Mouse (Mus musculus): Measurements from ENCODE around the gene Senp7. TPM values are rescaled to one million over a fixed set of nuclear protein-coding genes. Genes with fewer than 3 reads are reported as not detected.

Gene Senp7
- polyA plus RNA-seq, 1 experiment, result 4.5 TPM

- WGBS, result 96% methylated on average over 6 of the region's 6 CpGs
- no peak for DNase-seq
- H3K4me1 ChIP-seq (ENCODE audit: control insufficient read depth, insufficient read depth, low read length), result peaks cover 6% of the 10 kb centered on the region
- TF ChIP-seq CTCF (IDR thresholded peaks at IDR 0.05; ENCODE audit: insufficient read depth, low read length) (no peak), POLR2A (IDR thresholded peaks at IDR 0.05; ENCODE audit: borderline replicate concordance, extremely low read depth, low read depth, low read length) (no peak)
- no peak overlapping the region for H3K4me3 ChIP-seq (replicated peaks; ENCODE audit: extremely low read depth, low read depth, low read length)
These were observed 13.6 kb upstream of the Senp7 start for GRCm38 (mm10) chr16:56034566-56034965.

GRCm38 (mm10) chr16:56036501-56036900 lies 11.6 kb upstream of the Senp7 start:
- 43% methylated on average over 6 of the region's 6 CpGs for WGBS
- TF ChIP-seq CTCF (IDR thresholded peaks at IDR 0.05; ENCODE audit: insufficient read depth, low read length) (no peak), POLR2A (IDR thresholded peaks at IDR 0.05; ENCODE audit: borderline replicate concordance, extremely low read depth, low read depth, low read length) (no peak)
- Histone ChIP-seq H3K4me3 (replicated peaks; ENCODE audit: extremely low read depth, low read depth, low read length) (peak overlapping the region; percentile 36), H3K4me1 (ENCODE audit: control insufficient read depth, insufficient read depth, low read length) (peaks cover 4% of the 10 kb centered on the region)
- DNase-seq, result no peak

- Histone ChIP-seq H3K4me1 (ENCODE audit: control insufficient read depth, insufficient read depth, low read length) (peaks cover 4% of the 10 kb centered on the region), H3K4me3 (replicated peaks; ENCODE audit: extremely low read depth, low read depth, low read length) (peak within 1 kb of the TSS; percentile 72)
- under 1% methylated on average over 63 of the region's 63 CpGs for WGBS
- no peak for TF ChIP-seq CTCF (IDR thresholded peaks at IDR 0.05; ENCODE audit: insufficient read depth, low read length)
- peak; percentile 64 for TF ChIP-seq POLR2A (IDR thresholded peaks at IDR 0.05; ENCODE audit: borderline replicate concordance, extremely low read depth, low read depth, low read length)
- peak; percentile 93 for DNase-seq
These were observed 10.8 kb upstream of the Senp7 start, which contains the start of gene Trmt10c for GRCm38 (mm10) chr16:56037138-56038010. TSS of gene Trmt10c (minus strand) at chr16:56037819.

GRCm38 (mm10) chr16:56038090-56038489 lies 10.0 kb upstream of the Senp7 start:
- Histone ChIP-seq H3K4me3 (replicated peaks; ENCODE audit: extremely low read depth, low read depth, low read length) (peak overlapping the region; percentile 72), H3K4me1 (ENCODE audit: control insufficient read depth, insufficient read depth, low read length) (peaks cover 4% of the 10 kb centered on the region)
- no peak for TF ChIP-seq POLR2A (IDR thresholded peaks at IDR 0.05; ENCODE audit: borderline replicate concordance, extremely low read depth, low read depth, low read length)
- no peak for TF ChIP-seq CTCF (IDR thresholded peaks at IDR 0.05; ENCODE audit: insufficient read depth, low read length)
- DNase-seq, result no peak
- WGBS, result 23% methylated on average over 8 of the region's 8 CpGs

GRCm38 (mm10) chr16:56055911-56056310 lies 7.8 kb downstream of the Senp7 start:
- H3K4me3 ChIP-seq (replicated peaks; ENCODE audit: extremely low read depth, low read depth, low read length), result no peak overlapping the region
- 80% methylated on average over 3 of the region's 3 CpGs for WGBS
- TF ChIP-seq CTCF (IDR thresholded peaks at IDR 0.05; ENCODE audit: insufficient read depth, low read length) (no peak), POLR2A (IDR thresholded peaks at IDR 0.05; ENCODE audit: borderline replicate concordance, extremely low read depth, low read depth, low read length) (no peak)
- no peaks in the 10 kb centered on the region for H3K4me1 ChIP-seq (ENCODE audit: control insufficient read depth, insufficient read depth, low read length)
- DNase-seq, result no peak

GRCm38 (mm10) chr16:56056944-56057590 lies 8.9 kb downstream of the Senp7 start:
- no peak for DNase-seq
- 74% methylated on average over 7 of the region's 7 CpGs for WGBS
- Histone ChIP-seq H3K4me3 (replicated peaks; ENCODE audit: extremely low read depth, low read depth, low read length) (no peak overlapping the region), H3K4me1 (ENCODE audit: control insufficient read depth, insufficient read depth, low read length) (no peaks in the 10 kb centered on the region)
- TF ChIP-seq POLR2A (IDR thresholded peaks at IDR 0.05; ENCODE audit: borderline replicate concordance, extremely low read depth, low read depth, low read length) (no peak), CTCF (IDR thresholded peaks at IDR 0.05; ENCODE audit: insufficient read depth, low read length) (no peak)

- no peak for DNase-seq
- TF ChIP-seq CTCF (IDR thresholded peaks at IDR 0.05; ENCODE audit: insufficient read depth, low read length) (no peak), POLR2A (IDR thresholded peaks at IDR 0.05; ENCODE audit: borderline replicate concordance, extremely low read depth, low read depth, low read length) (no peak)
- Histone ChIP-seq H3K4me3 (replicated peaks; ENCODE audit: extremely low read depth, low read depth, low read length) (no peak overlapping the region), H3K4me1 (ENCODE audit: control insufficient read depth, insufficient read depth, low read length) (no peaks in the 10 kb centered on the region)
- WGBS, result 84% methylated on average over 10 of the region's 10 CpGs
These were observed 10.0 kb downstream of the Senp7 start for GRCm38 (mm10) chr16:56058151-56058550.

GRCm38 (mm10) chr16:56061995-56062594 lies 14.0 kb downstream of the Senp7 start:
- Histone ChIP-seq H3K4me1 (ENCODE audit: control insufficient read depth, insufficient read depth, low read length) (no peaks in the 10 kb centered on the region), H3K4me3 (replicated peaks; ENCODE audit: extremely low read depth, low read depth, low read length) (no peak overlapping the region)
- no peak for DNase-seq
- 68% methylated on average over 7 of the region's 7 CpGs for WGBS
- TF ChIP-seq POLR2A (IDR thresholded peaks at IDR 0.05; ENCODE audit: borderline replicate concordance, extremely low read depth, low read depth, low read length), result no peak
- no peak for TF ChIP-seq CTCF (IDR thresholded peaks at IDR 0.05; ENCODE audit: insufficient read depth, low read length)

GRCm38 (mm10) chr16:56062981-56063380 lies 14.8 kb downstream of the Senp7 start:
- H3K4me3 ChIP-seq (replicated peaks; ENCODE audit: extremely low read depth, low read depth, low read length), result no peak overlapping the region
- no peaks in the 10 kb centered on the region for H3K4me1 ChIP-seq (ENCODE audit: control insufficient read depth, insufficient read depth, low read length)
- no peak for TF ChIP-seq POLR2A (IDR thresholded peaks at IDR 0.05; ENCODE audit: borderline replicate concordance, extremely low read depth, low read depth, low read length)
- WGBS, result 61% methylated on average over 11 of the region's 11 CpGs
- DNase-seq, result no peak
